Mouse (Mus musculus): ENCODE data around the gene Arf5. TPM values are rescaled to one million over a fixed set of nuclear protein-coding genes. Genes with fewer than 3 reads are reported as not detected.
A peak's percentile ranks its signal among the peaks of the same experiment; 100 is the strongest.

The Arf5 gene
- polyA plus RNA-seq, 1 experiment from 2014 or later = 320 TPM

- no peak overlapping the region for H3K27ac ChIP-seq (replicated peaks)
- H3K4me1 ChIP-seq = 0 out of 2 replicates have a peak, but pooled peaks cover 4% of the 10 kb centered on the region
- H3K36me3 ChIP-seq = peaks cover 10% of the 10 kb centered on the region
- no peak overlapping the region for H3K4me3 ChIP-seq
- no peaks in the 10 kb centered on the region for H3K9me3 ChIP-seq
- no peak overlapping the region for H3K9ac ChIP-seq (replicated peaks)
- WGBS = 73% methylated on average over 10 of the region's 10 CpGs
- ATAC-seq (ENCODE audit: low FRiP score, low read depth) = no peak
- H3K4me2 ChIP-seq (replicated peaks) = no peak overlapping the region
- no peaks in the 10 kb centered on the region for H3K27me3 ChIP-seq
Measured at GRCm38 (mm10) chr6:28430795-28431537, 7.6 kb downstream of the Arf5 start.

GRCm38 (mm10) chr6:28431538-28431855 is 8.1 kb downstream of the Arf5 start:
- Histone ChIP-seq H3K4me3 (no peak overlapping the region), H3K4me2 (replicated peaks) (no peak overlapping the region), H3K27me3 (no peaks in the 10 kb centered on the region), H3K4me1 (0 out of 2 replicates have a peak, but pooled peaks cover 4% of the 10 kb centered on the region), H3K9ac (replicated peaks) (no peak overlapping the region), H3K27ac (replicated peaks) (no peak overlapping the region), H3K9me3 (no peaks in the 10 kb centered on the region), H3K36me3 (0 out of 2 replicates have a peak, but pooled peaks cover 6% of the 10 kb centered on the region)
- no peak for ATAC-seq (ENCODE audit: low FRiP score, low read depth)
- WGBS = 84% methylated on average over 6 of the region's 6 CpGs

GRCm38 (mm10) chr6:28447937-28448336 is 24.6 kb downstream of the Arf5 start:
- Histone ChIP-seq H3K4me2 (replicated peaks) (no peak overlapping the region), H3K27me3 (peaks cover 35% of the 10 kb centered on the region), H3K27ac (replicated peaks) (no peak overlapping the region), H3K4me3 (no peak overlapping the region), H3K36me3 (no peaks in the 10 kb centered on the region), H3K9me3 (no peaks in the 10 kb centered on the region), H3K9ac (replicated peaks) (no peak overlapping the region), H3K4me1 (no peaks in the 10 kb centered on the region)
- no peak for ATAC-seq (ENCODE audit: low FRiP score, low read depth)
- 79% methylated on average over 7 of the region's 7 CpGs for WGBS

- Histone ChIP-seq H3K9ac (replicated peaks) (no peak within 1 kb of the TSS), H3K4me2 (replicated peaks) (no peak within 1 kb of the TSS), H3K27ac (replicated peaks) (no peak within 1 kb of the TSS), H3K36me3 (no peaks in the 10 kb centered on the region), H3K4me3 (no peak within 1 kb of the TSS), H3K9me3 (no peaks in the 10 kb centered on the region), H3K27me3 (peaks cover 37% of the 10 kb centered on the region), H3K4me1 (no peaks in the 10 kb centered on the region)
- WGBS = 88% methylated on average over 2 of the region's 2 CpGs
- no peak for ATAC-seq (ENCODE audit: low FRiP score, low read depth)
Measured at GRCm38 (mm10) chr6:28449253-28449652, 25.9 kb downstream of the Arf5 start, which contains the start of gene Pax4. TSS of gene Pax4 (minus strand) at chr6:28449353.

GRCm38 (mm10) chr6:28450481-28450880 is 27.1 kb downstream of the Arf5 start:
- Histone ChIP-seq H3K9ac (replicated peaks) (no peak overlapping the region), H3K4me1 (no peaks in the 10 kb centered on the region), H3K4me3 (no peak overlapping the region), H3K27ac (replicated peaks) (no peak overlapping the region), H3K4me2 (replicated peaks) (no peak overlapping the region), H3K9me3 (no peaks in the 10 kb centered on the region), H3K36me3 (no peaks in the 10 kb centered on the region), H3K27me3 (peaks cover 37% of the 10 kb centered on the region)
- ATAC-seq (ENCODE audit: low FRiP score, low read depth) = no peak
- WGBS = 18% methylated on average over 5 of the region's 5 CpGs

GRCm38 (mm10) chr6:28450977-28451376 is 27.6 kb downstream of the Arf5 start:
- Histone ChIP-seq H3K4me3 (no peak overlapping the region), H3K27me3 (peaks cover 37% of the 10 kb centered on the region), H3K9me3 (no peaks in the 10 kb centered on the region), H3K36me3 (no peaks in the 10 kb centered on the region), H3K4me2 (replicated peaks) (no peak overlapping the region), H3K4me1 (no peaks in the 10 kb centered on the region), H3K27ac (replicated peaks) (no peak overlapping the region), H3K9ac (replicated peaks) (no peak overlapping the region)
- ATAC-seq (ENCODE audit: low FRiP score, low read depth) = no peak
- WGBS = under 1% methylated on average over 12 of the region's 12 CpGs

GRCm38 (mm10) chr6:28459221-28459668 is 35.9 kb downstream of the Arf5 start:
- H3K9me3 ChIP-seq = no peaks in the 10 kb centered on the region
- H3K27ac ChIP-seq (replicated peaks) = no peak overlapping the region
- no peak overlapping the region for H3K9ac ChIP-seq (replicated peaks)
- H3K36me3 ChIP-seq = no peaks in the 10 kb centered on the region
- no peak overlapping the region for H3K4me2 ChIP-seq (replicated peaks)
- no peak overlapping the region for H3K4me3 ChIP-seq
- H3K27me3 ChIP-seq = peaks cover under 1% of the 10 kb centered on the region; the same call in 1 of the 2 replicates
- no peaks in the 10 kb centered on the region for H3K4me1 ChIP-seq
- ATAC-seq (ENCODE audit: low FRiP score, low read depth) = no peak

- Histone ChIP-seq H3K27ac (replicated peaks) (no peak overlapping the region), H3K4me1 (no peaks in the 10 kb centered on the region), H3K9ac (replicated peaks) (no peak overlapping the region), H3K27me3 (no peaks in the 10 kb centered on the region), H3K4me2 (replicated peaks) (no peak overlapping the region), H3K9me3 (no peaks in the 10 kb centered on the region), H3K36me3 (no peaks in the 10 kb centered on the region), H3K4me3 (no peak overlapping the region)
- ATAC-seq (ENCODE audit: low FRiP score, low read depth) = 0 out of 2 replicates have a peak, but pooled peaks have one; percentile 49
- WGBS = 16% methylated on average over 5 of the region's 5 CpGs
Measured at GRCm38 (mm10) chr6:28460534-28460933, 37.2 kb downstream of the Arf5 start.

GRCm38 (mm10) chr6:28464630-28465029 is 41.3 kb downstream of the Arf5 start:
- no peak overlapping the region for H3K4me3 ChIP-seq
- no peaks in the 10 kb centered on the region for H3K4me1 ChIP-seq
- H3K4me2 ChIP-seq (replicated peaks) = no peak overlapping the region
- H3K27ac ChIP-seq (replicated peaks) = no peak overlapping the region
- no peaks in the 10 kb centered on the region for H3K36me3 ChIP-seq
- no peaks in the 10 kb centered on the region for H3K9me3 ChIP-seq
- ATAC-seq (ENCODE audit: low FRiP score, low read depth) = no peak
- H3K9ac ChIP-seq (replicated peaks) = no peak overlapping the region
- 76% methylated on average over 6 of the region's 6 CpGs for WGBS
- H3K27me3 ChIP-seq = no peaks in the 10 kb centered on the region

GRCm38 (mm10) chr6:28470017-28470602 is 46.8 kb downstream of the Arf5 start:
- Histone ChIP-seq H3K4me1 (no peaks in the 10 kb centered on the region), H3K36me3 (no peaks in the 10 kb centered on the region), H3K4me3 (no peak overlapping the region), H3K9ac (replicated peaks) (no peak overlapping the region), H3K27ac (replicated peaks) (no peak overlapping the region), H3K4me2 (replicated peaks) (no peak overlapping the region), H3K9me3 (no peaks in the 10 kb centered on the region), H3K27me3 (no peaks in the 10 kb centered on the region)
- no peak for ATAC-seq (ENCODE audit: low FRiP score, low read depth)
- WGBS = 72% methylated on average over 4 of the region's 4 CpGs

GRCm38 (mm10) chr6:28470621-28471020 is 47.3 kb downstream of the Arf5 start:
- 79% methylated on average over 5 of the region's 5 CpGs for WGBS
- H3K4me2 ChIP-seq (replicated peaks) = no peak overlapping the region
- H3K36me3 ChIP-seq = no peaks in the 10 kb centered on the region
- H3K27me3 ChIP-seq = no peaks in the 10 kb centered on the region
- H3K9ac ChIP-seq (replicated peaks) = no peak overlapping the region
- H3K9me3 ChIP-seq = no peaks in the 10 kb centered on the region
- H3K27ac ChIP-seq (replicated peaks) = no peak overlapping the region
- H3K4me3 ChIP-seq = no peak overlapping the region
- H3K4me1 ChIP-seq = no peaks in the 10 kb centered on the region
- no peak for ATAC-seq (ENCODE audit: low FRiP score, low read depth)

- Histone ChIP-seq H3K9ac (replicated peaks) (no peak overlapping the region), H3K27me3 (no peaks in the 10 kb centered on the region), H3K27ac (replicated peaks) (no peak overlapping the region), H3K4me1 (no peaks in the 10 kb centered on the region), H3K9me3 (no peaks in the 10 kb centered on the region), H3K36me3 (no peaks in the 10 kb centered on the region), H3K4me3 (no peak overlapping the region), H3K4me2 (replicated peaks) (no peak overlapping the region)
- WGBS = 84% methylated on average over 9 of the region's 9 CpGs
- ATAC-seq (ENCODE audit: low FRiP score, low read depth) = no peak
Measured at GRCm38 (mm10) chr6:28471284-28472035, 48.1 kb downstream of the Arf5 start.

All from midbrain, embryonic 12.5 days (tissue).